Comparison of ENCODE assay signal across 17 mouse cellular contexts in the genomic region with DNA sequence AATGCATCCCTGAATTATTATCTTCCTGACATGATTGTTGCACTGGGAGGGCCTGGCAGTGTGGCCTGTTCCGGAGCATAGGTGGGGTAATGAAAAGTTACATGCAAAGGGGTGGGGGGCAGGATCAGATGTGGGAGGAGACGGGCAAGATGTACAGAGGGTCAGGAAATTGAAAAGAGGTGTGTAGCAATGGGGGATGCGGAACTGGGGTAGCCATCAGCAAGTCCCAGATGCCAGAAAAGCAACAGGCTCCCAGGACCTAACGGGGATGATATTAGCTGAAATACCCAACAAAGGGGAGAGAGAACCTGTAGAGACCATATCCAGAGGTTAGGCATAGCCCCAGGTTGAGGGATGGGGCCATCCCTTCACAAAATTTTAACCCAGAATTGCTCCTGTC.
"Had no signal": no experiment of that assay in that cellular context is flagged by ENCODE, and none has a peak within 500 bp of the region (broad histone marks: within the 10 kb centered on the region; RNA-seq: fewer than 3 reads in every experiment).

No protein-coding gene starts in this region.

- ATAC-seq: liver, embryonic 12.5 days; liver, postnatal 0 days; lung, postnatal 0 days; midbrain, embryonic 13.5 days; midbrain, embryonic 15.5 days; midbrain, embryonic 16.5 days had no signal

- DNase-seq: left cerebral cortex, postnatal 4 days; liver; liver, embryonic 13.5 days; liver, postnatal 0 days; lung, adult 18-20 months; lung, adult 2 months; lung, embryonic 14.5 days; lung, postnatal 10 days; lung, postnatal 14 days; lung, postnatal 36 days; lung, postnatal 4 days; midbrain, embryonic 14.5 days had no signal
